Mouse (Mus musculus) neural tube, embryonic 14.5 days (tissue): ENCODE results near the gene Pes1. TPM values are rescaled to one million over a fixed set of nuclear protein-coding genes. Genes with fewer than 3 reads are reported as not detected.

Experiments
- ATAC-seq: fragments of 200-750 bp; cut with Nextera tagmentation; 2 replicates; pipeline ENCODE4 v1.8.0; 2017; ENCODE audit warnings: low read depth, mild to moderate bottlenecking, moderate TSS enrichment, moderate library complexity
- H3K27ac ChIP-seq: fragments of 300-500 bp; sonication (generic); 2 replicates; pipeline ENCODE4 v1.5.1; 2014; ENCODE audit warnings: low read depth, mild to moderate bottlenecking, control low read depth, low read length, moderate library complexity, mixed read lengths
- H3K27me3 ChIP-seq: fragments of 300-500 bp; sonication (generic); 2 replicates; pipeline ENCODE4 v1.6.1; 2014; ENCODE audit warnings: low read length; ENCODE audit not compliant: control insufficient read depth, insufficient read depth
- H3K36me3 ChIP-seq: fragments of 300-500 bp; sonication (generic); 2 replicates; pipeline ENCODE4 v1.6.1; 2014; ENCODE audit warnings: low read length, mixed read lengths; ENCODE audit not compliant: control insufficient read depth, insufficient read depth
- H3K4me1 ChIP-seq: fragments of 300-500 bp; sonication (generic); 2 replicates; pipeline ENCODE4 v1.6.1; 2014; ENCODE audit warnings: low read length; ENCODE audit not compliant: control insufficient read depth, insufficient read depth
- H3K4me2 ChIP-seq: fragments of 300-500 bp; sonication (generic); 2 replicates; pipeline ENCODE4 v1.6.1; 2014; ENCODE audit warnings: mild to moderate bottlenecking, low read depth, low read length, control low read depth
- H3K4me3 ChIP-seq: fragments of 300-500 bp; sonication (generic); 2 replicates; pipeline ENCODE4 v1.5.1; 2014; ENCODE audit warnings: low read depth, low read length, control low read depth, mixed read lengths
- H3K9ac ChIP-seq: fragments of 300-500 bp; sonication (generic); replicated peaks from 2 replicates; pipeline ENCODE4 v1.6.1; 2014; ENCODE audit warnings: low read depth, mild to moderate bottlenecking, control low read depth, low read length, mixed read lengths
- H3K9me3 ChIP-seq: fragments of 300-500 bp; sonication (generic); 2 replicates; pipeline ENCODE4 v1.6.1; 2016; ENCODE audit warnings: low read length; ENCODE audit not compliant: control insufficient read depth
- WGBS: fragments of 180-500 bp; shearing (Covaris S2); extraction: QIAGEN DNeasy Blood & Tissue Kit; methylation state at CpG from one replicate; pipeline ENCODE4 v1.1.7; 2014; 5-methylcytosine and 5-hydroxymethylcytosine counted together
- polyA plus RNA-seq: library from polyadenylated mRNA; unstranded; fragments of >200 nt; fragmentation: Nextera tagmentation; extraction: Ambion mirVana; gene quantifications from 2 replicates; pipeline ENCODE4 v1.2.1, GENCODE M21; 2014

Pes1 gene
- polyA plus RNA-seq, 1 experiment from 2014 or later = 42.4 TPM

DNA sequence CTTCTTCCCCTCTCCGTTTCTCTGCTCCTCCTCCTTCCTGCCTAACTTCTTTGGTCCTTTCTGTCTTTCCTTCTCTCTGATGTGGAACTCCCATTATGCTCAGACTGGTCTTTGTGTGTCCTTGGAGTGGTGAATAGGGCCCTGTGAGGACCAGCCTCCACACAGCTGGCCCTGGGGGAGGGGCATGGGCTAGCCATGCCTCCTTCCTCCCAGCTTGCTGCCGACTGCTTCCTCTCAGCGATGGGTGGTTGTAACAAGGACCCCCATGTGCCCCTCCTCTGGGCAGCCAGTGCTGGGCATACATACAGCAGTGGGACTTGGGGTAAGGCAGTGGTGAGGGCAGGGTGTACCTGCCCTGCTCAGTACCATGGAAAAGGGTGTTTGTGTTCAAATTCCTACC is 10.5 kb downstream of the Pes1 start:
- no peak overlapping the region for H3K4me2 ChIP-seq
- ATAC-seq = no peak
- H3K4me1 ChIP-seq = no peaks in the 10 kb centered on the region
- no peak overlapping the region for H3K27ac ChIP-seq
- H3K9me3 ChIP-seq = no peaks in the 10 kb centered on the region
- H3K36me3 ChIP-seq = peaks cover 78% of the 10 kb centered on the region
- H3K4me3 ChIP-seq = no peak overlapping the region
- WGBS = 63% methylated on average over 3 of the region's 3 CpGs
- H3K27me3 ChIP-seq = no peaks in the 10 kb centered on the region
- no peak overlapping the region for H3K9ac ChIP-seq

DNA sequence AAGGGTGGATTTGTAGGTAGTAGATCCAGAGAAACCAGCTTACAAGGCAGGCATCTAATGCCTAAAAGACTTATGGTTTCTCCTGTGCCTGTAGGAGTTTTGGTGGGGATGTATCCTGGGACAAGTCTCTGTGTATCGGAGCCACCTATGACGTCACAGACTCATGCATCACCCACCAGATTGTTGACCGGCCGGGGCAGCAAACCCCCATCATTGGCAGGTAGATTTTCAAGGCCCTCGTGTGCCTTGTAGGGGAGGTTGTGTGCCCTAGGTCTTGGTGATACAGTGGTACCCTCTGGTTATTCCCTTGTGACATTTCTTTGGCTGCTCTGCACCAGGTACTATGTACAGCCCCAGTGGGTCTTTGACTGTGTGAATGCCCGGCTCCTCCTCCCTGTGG is 12.9 kb downstream of the Pes1 start, which contains the start of gene 4930556J24Rik:
Gene 4930556J24Rik, minus strand, starts transcription at position 101 of the 400 bp plus-strand sequence.
- no peak within 1 kb of the TSS for H3K27ac ChIP-seq
- H3K9ac ChIP-seq = no peak within 1 kb of the TSS
- 93% methylated on average over 6 of the region's 6 CpGs for WGBS

DNA sequence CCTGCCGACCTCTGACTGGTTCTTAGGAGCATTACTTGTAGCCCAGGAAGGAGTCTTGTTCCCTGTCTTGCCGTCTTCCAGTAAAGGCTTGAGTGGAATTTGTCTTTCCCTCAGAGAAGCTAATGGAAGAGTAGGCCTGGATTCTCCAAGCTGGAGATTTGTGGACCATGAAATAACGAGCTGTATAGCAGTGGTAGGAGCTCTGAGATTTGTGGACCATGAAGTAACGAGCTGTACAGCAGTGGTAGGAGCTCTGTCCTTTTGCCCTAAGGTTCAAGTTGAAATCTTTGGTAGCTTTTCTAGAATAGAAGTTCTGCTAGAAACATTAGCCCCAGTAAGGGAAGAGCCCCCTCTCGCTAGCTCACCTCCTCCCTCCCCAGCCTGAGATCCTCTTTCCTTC is 14.6 kb downstream of the Pes1 start:
- Histone ChIP-seq H3K27me3 (no peaks in the 10 kb centered on the region; the same call in 1 of the 2 replicates), H3K9me3 (no peaks in the 10 kb centered on the region), H3K27ac (no peak overlapping the region), H3K9ac (no peak overlapping the region), H3K4me2 (no peak overlapping the region), H3K4me3 (no peak overlapping the region), H3K4me1 (peaks cover 5% of the 10 kb centered on the region; the same call in 1 of the 2 replicates), H3K36me3 (peaks cover 49% of the 10 kb centered on the region)
- no peak for ATAC-seq
- 89% methylated on average over 5 of the region's 5 CpGs for WGBS

More for the DNA sequence above, 12.9 kb downstream of the Pes1 start, which contains the start of gene 4930556J24Rik:
- Histone ChIP-seq H3K4me3 (no peak within 1 kb of the TSS), H3K4me1 (no peaks in the 10 kb centered on the region), H3K36me3 (peaks cover 63% of the 10 kb centered on the region), H3K9me3 (no peaks in the 10 kb centered on the region), H3K4me2 (no peak within 1 kb of the TSS), H3K27me3 (no peaks in the 10 kb centered on the region)
- no peak for ATAC-seq

DNA sequence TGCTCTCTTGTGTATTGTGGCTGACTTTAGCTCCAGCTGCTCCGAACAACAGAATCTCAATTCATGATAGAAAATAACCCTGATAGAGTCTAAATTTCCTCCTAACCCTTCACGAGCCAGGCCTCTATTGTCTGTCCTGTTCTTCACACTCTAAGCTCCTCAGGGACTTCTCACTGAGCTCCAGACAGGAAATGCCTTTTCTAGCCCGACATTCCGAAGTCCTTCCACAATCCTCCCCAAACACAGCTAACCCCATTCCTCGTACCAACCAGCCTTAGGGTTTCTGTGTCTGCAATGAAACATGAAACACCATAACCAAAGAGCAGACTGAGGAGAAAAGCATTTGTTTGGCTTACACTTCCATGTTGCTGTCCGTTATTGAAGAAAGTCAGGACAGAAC is 17.8 kb downstream of the Pes1 start:
- H3K36me3 ChIP-seq = peaks cover 26% of the 10 kb centered on the region
- no peak overlapping the region for H3K27ac ChIP-seq
- H3K9me3 ChIP-seq = no peaks in the 10 kb centered on the region
- H3K4me2 ChIP-seq = no peak overlapping the region
- H3K4me3 ChIP-seq = no peak overlapping the region
- 80% methylated on average over 6 of the region's 6 CpGs for WGBS
- H3K27me3 ChIP-seq = no peaks in the 10 kb centered on the region; the same call in 1 of the 2 replicates
- H3K4me1 ChIP-seq = peaks cover 5% of the 10 kb centered on the region; the same call in 1 of the 2 replicates
- no peak overlapping the region for H3K9ac ChIP-seq
- ATAC-seq = no peak

DNA sequence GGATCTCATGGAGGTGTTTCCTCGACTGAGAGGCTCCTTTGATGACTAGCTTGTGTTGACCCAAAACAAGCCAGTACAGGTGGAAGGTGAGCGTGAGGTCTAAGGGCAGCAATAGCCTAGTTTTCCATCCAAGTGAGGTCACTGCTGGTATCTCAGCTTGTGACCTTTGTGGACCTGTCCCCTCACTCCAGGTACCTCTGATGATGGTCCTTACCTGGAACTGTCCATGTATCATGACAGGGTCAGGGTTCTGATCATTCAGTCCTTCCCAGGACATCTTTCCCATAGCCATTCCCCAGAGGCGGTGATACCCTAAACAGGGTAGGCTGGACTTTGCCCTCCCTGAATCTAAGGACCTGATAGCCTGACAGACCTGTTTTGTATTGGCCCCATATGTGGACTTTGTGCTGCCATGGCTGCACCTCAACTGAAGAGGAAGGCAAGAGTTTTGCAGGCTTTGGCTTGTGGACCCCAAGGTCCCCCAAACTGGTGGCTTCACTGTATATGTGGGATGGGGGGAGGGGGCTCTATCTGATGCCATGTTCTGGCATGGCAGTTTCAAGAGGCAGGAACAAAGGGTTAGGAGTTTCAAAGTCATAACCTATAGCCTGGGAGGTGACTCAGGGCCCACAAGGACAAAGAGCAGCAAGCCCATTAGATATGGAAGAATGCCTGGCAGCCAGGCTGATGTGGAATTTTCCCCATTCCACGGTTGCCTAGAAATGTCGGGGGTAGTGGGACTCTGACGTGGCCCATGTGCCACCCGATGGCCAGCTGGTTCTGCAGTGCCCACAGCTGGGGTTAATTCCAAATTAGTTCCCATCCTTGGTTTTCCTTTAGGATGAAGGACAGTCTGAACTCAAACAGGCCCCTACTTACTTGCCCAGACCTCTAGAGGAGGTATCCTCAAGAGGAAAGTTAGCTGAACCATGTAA is 18.8 kb downstream of the Pes1 start:
- H3K4me3 ChIP-seq = no peak overlapping the region; the same call in 1 of the 2 replicates
- peak overlapping the region; percentile 67; the same call in 1 of the 2 replicates for H3K4me2 ChIP-seq
- no peaks in the 10 kb centered on the region; the same call in 1 of the 2 replicates for H3K27me3 ChIP-seq
- no peak overlapping the region for H3K27ac ChIP-seq
- no peaks in the 10 kb centered on the region for H3K9me3 ChIP-seq
- H3K36me3 ChIP-seq = peaks cover 18% of the 10 kb centered on the region
- 70% methylated on average over 7 of the region's 7 CpGs for WGBS
- H3K4me1 ChIP-seq = peaks cover 5% of the 10 kb centered on the region; the same call in 1 of the 2 replicates
- ATAC-seq = no peak
- no peak overlapping the region for H3K9ac ChIP-seq

DNA sequence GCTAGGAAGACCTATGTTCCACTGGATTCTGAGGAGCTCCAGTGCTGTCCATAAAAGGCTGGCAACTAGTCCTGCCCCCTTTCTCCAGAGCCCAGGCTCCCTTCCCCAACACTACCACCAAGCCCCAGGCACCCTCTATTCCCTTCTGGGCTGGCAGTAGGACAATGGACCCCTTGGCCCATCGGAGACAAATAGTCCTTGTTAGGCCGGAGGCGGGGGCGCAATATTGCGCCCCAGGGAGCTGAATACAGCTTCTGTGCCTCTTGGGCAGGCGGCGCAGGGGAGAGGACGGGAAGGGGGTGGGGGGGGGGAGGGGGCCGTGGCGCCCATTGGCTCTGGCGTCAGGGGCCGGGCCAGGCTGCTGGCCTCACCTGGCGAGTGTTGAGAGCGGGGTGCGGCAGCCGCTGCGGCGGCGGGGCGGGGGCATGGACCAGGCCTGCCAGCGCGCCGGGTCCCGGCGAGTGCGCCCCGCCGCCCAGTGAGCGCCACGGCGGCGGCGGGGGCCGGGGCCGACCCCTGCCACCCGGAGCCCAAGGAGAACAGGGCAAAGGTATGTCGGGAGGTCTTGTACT is 19.6 kb downstream of the Pes1 start, which contains the start of gene Gal3st1:
Gene Gal3st1, plus strand, starts transcription at position 346 of the 572 bp plus-strand sequence.
- peak within 1 kb of the TSS; percentile 67 for H3K4me2 ChIP-seq
- peak; percentile 75 for ATAC-seq
- WGBS = 1% methylated on average over 24 of the region's 37 CpGs
- H3K4me3 ChIP-seq = peak within 1 kb of the TSS; percentile 32
- H3K9ac ChIP-seq = peak within 1 kb of the TSS; percentile 59
- H3K36me3 ChIP-seq = peaks cover 10% of the 10 kb centered on the region; the same call in 1 of the 2 replicates
- H3K4me1 ChIP-seq = peaks cover 5% of the 10 kb centered on the region; the same call in 1 of the 2 replicates
- no peaks in the 10 kb centered on the region for H3K9me3 ChIP-seq
- H3K27me3 ChIP-seq = no peaks in the 10 kb centered on the region; the same call in 1 of the 2 replicates
- no peak within 1 kb of the TSS; the same call in 1 of the 2 replicates for H3K27ac ChIP-seq

DNA sequence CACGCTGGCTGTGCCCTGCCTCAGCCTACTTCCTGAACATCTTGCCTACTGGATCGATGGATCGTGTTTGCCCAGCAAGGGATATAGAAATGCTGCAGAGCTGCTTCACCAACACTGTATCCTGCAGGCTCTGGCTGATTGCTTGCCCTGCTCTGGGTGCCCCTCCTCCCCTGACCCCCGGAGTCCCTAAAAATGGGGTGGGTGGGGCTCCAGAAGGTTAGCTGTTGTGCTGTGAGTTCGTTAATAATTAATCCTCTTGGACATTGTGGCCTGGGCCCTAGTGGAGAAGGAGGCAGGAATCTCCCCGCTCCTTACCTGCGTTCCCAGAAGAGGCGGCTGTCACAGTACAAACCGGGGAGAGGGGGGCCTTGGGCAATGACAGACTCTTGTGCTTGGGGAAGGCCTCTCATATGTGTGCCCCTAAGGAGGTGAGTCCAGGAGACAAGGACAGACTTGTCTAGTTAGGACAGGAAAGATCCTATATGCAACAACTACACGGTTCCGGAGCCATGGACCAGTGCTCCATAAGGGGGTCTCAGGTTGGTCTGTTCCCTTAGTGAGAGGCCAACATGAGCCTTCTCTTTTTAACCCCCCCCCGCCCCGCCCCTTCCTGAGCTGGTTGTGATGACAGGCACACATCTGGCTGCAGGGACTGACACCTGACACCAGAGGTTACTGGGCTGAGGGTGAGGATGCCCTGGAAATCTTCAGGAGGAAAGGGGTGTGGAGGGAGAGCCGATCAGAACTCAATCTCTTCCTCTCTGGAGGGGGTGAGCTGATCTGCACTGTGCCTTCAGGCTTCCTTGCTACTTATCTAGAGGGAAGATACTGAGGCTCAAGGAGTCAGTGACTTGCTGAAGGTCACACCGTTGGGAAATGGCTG is 20.3 kb downstream of the Pes1 start:
- H3K4me3 ChIP-seq = peak overlapping the region; percentile 32
- no peaks in the 10 kb centered on the region for H3K9me3 ChIP-seq
- H3K4me2 ChIP-seq = peak overlapping the region; percentile 67
- no peak overlapping the region; the same call in 1 of the 2 replicates for H3K27ac ChIP-seq
- ATAC-seq = peak; percentile 70
- 8% methylated on average over 15 of the region's 15 CpGs for WGBS
- peak overlapping the region; percentile 59 for H3K9ac ChIP-seq
- peaks cover 2% of the 10 kb centered on the region; the same call in 1 of the 2 replicates for H3K36me3 ChIP-seq
- no peaks in the 10 kb centered on the region; the same call in 1 of the 2 replicates for H3K27me3 ChIP-seq
- peaks cover 5% of the 10 kb centered on the region; the same call in 1 of the 2 replicates for H3K4me1 ChIP-seq

DNA sequence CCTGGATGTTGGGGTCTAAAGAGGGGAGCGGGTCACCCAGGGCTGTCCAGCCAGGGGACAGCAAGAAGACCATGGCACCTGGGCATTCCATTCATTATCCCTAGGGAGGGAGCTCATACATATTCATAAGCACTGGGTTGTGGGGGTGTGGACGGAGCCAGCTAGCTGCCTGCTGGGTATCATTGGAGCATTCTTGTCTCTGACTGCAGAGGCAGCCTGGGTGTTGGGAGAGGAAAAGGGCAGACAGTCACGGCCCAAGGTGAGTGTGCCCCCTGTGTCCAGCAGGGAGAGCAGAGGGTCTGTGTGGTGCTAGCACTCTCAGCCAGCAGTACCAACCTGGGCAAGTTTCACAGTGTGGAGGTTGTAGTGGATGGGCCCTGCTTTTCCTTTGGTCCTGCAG is 26.0 kb downstream of the Pes1 start:
- Histone ChIP-seq H3K4me1 (no peaks in the 10 kb centered on the region), H3K4me2 (no peak overlapping the region), H3K9me3 (no peaks in the 10 kb centered on the region), H3K9ac (no peak overlapping the region), H3K36me3 (no peaks in the 10 kb centered on the region), H3K4me3 (no peak overlapping the region), H3K27ac (no peak overlapping the region), H3K27me3 (no peaks in the 10 kb centered on the region)
- no peak for ATAC-seq
- WGBS = 54% methylated on average over 3 of the region's 3 CpGs
